Mouse (Mus musculus): ENCODE measurements around the gene Mrpl55. TPM values are rescaled to one million over a fixed set of nuclear protein-coding genes. Genes with fewer than 3 reads are reported as not detected.

Mrpl55 gene
- polyA plus RNA-seq, 1 experiment from 2014 or later = 100 TPM

DNA sequence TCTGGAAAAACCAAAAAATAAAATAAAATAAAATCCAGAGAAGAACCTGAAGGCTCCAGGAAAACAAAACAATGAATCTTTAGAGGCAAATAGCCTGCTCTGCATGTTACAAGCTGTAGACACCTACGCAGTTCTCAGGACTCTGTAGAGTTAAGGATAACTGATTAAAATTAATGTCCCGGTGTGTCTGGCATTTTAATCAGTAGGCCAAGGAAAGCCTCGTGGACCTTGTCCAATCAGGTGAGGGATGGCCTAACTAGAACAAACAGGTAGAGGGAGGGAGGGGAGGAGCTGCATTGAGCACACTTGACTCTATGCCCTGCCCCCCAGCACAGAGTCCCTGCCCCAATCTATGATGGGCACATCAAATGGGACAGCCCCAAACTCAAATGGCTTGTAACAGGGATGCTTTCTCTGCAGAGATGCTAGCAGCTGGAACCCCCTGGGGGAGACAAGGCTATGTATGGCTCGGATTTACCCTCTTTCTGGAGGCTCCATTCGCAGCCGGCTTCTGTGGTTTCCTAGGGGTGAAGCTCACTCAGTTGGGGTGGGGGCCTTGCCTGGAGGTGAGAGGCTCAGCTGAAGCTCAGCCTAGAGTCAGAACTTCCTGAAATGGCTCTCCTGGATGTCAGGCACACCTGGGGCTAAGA lies 28.0 kb upstream of the Mrpl55 start:
- ATAC-seq (ENCODE audit: insufficient read depth) = no peak
- Histone ChIP-seq H3K4me3 (ENCODE audit: low read depth, low read length) (no peak overlapping the region), H3K27ac (ENCODE audit: low read depth) (no peak overlapping the region), H3K27me3 (ENCODE audit: insufficient read depth, low read length) (peaks cover 49% of the 10 kb centered on the region), H3K36me3 (ENCODE audit: insufficient read depth) (no peaks in the 10 kb centered on the region), H3K4me2 (no peak overlapping the region), H3K4me1 (ENCODE audit: insufficient read depth) (no peaks in the 10 kb centered on the region), H3K9ac (no peak overlapping the region), H3K9me3 (ENCODE audit: low read depth, low read length) (no peaks in the 10 kb centered on the region)
- WGBS = 53% methylated on average over 6 of the region's 6 CpGs
- DNase-seq = no peak
- TF ChIP-seq CTCF (IDR thresholded peaks at IDR 0.05; ENCODE audit: low read depth) = no peak

DNA sequence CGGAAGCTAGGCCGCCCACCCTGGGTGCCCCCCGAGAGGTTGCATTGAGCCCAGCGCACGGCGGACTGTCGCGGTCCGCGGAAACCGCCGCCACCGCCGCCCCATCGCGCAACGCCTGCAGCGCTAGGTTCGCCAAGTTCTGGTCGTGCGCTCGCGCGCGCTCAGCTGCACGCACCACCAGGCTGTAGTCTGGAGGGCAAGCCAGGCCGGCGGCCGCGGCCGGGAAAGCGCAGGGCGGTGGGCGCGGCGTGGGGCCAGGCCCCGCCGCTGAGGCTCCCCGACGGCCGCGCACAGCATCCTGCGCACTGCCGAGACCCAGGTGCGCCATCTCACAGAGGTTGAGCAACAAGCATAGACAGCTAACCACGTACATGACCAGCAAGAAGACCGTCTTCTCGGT lies 25.8 kb upstream of the Mrpl55 start:
- H3K9ac ChIP-seq = no peak overlapping the region
- WGBS = 3% methylated on average over 48 of the region's 48 CpGs
- ATAC-seq (ENCODE audit: insufficient read depth) = no peak
- TF ChIP-seq CTCF (IDR thresholded peaks at IDR 0.05; ENCODE audit: low read depth) = no peak
- H3K9me3 ChIP-seq (ENCODE audit: low read depth, low read length) = no peaks in the 10 kb centered on the region
- H3K4me1 ChIP-seq (ENCODE audit: insufficient read depth) = no peaks in the 10 kb centered on the region
- H3K4me3 ChIP-seq (ENCODE audit: low read depth, low read length) = peak overlapping the region; percentile 25
- peaks cover 49% of the 10 kb centered on the region for H3K27me3 ChIP-seq (ENCODE audit: insufficient read depth, low read length)
- no peaks in the 10 kb centered on the region for H3K36me3 ChIP-seq (ENCODE audit: insufficient read depth)
- peak; percentile 34 for DNase-seq
- H3K27ac ChIP-seq (ENCODE audit: low read depth) = no peak overlapping the region
- peak overlapping the region; percentile 43; the same call in 1 of the 2 replicates for H3K4me2 ChIP-seq

DNA sequence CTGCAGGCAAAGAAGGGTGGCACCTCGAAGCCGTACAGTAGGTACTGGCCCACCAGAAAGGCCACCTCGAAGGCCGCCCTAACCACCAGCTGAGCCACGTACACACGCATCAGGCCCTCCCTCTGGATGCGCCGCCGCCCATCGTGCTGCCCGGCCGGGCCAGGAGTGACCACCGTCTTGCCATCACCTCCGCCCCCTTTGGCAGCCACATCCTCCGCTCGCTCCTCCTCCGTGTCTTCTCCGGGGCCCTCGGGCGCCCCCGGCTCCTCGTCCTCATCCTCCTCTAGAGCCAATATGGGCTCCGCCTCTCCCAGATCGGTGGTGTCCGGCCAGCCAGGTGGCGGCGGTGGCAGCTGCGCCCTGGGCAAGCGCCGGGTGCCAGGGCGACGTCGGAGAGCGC lies 25.4 kb upstream of the Mrpl55 start:
- no peak for TF ChIP-seq CTCF (IDR thresholded peaks at IDR 0.05; ENCODE audit: low read depth)
- Histone ChIP-seq H3K27ac (ENCODE audit: low read depth) (no peak overlapping the region), H3K36me3 (ENCODE audit: insufficient read depth) (no peaks in the 10 kb centered on the region), H3K4me3 (ENCODE audit: low read depth, low read length) (peak overlapping the region; percentile 25), H3K9ac (no peak overlapping the region), H3K4me1 (ENCODE audit: insufficient read depth) (no peaks in the 10 kb centered on the region), H3K27me3 (ENCODE audit: insufficient read depth, low read length) (peaks cover 49% of the 10 kb centered on the region), H3K4me2 (peak overlapping the region; percentile 43; the same call in 1 of the 2 replicates), H3K9me3 (ENCODE audit: low read depth, low read length) (no peaks in the 10 kb centered on the region)
- WGBS = 7% methylated on average over 34 of the region's 34 CpGs
- ATAC-seq (ENCODE audit: insufficient read depth) (peak; percentile 43; the same call in 1 of the 2 replicates), DNase-seq (no peak)

DNA sequence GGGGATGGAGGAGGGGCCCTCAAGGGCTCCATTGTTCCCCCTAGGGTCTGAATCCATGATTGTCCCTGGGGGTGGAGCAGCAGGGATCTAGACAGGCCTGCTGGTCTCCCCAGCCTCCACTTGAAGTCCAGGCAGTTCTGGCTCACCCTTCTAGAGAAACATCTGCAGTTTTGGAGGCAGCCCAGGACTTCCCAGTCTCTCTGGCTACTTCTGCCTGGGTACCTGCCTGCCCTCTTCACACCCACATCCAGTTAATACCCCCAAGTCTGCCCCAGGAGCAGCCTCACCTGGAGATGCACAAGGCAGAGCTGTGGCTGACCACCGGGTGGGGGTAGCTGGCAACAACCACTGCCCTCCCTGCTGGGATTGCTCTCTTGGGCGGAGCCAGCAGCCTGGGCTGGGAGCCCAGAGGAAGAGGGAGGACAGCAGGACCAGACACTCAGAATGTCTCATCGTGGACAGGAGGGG lies 19.4 kb upstream of the Mrpl55 start, which contains the start of gene Gjc2:
Gene Gjc2, minus strand, starts transcription at position 350 of the 468 bp plus-strand sequence.
- TF ChIP-seq CTCF (IDR thresholded peaks at IDR 0.05; ENCODE audit: low read depth) = peak; percentile 3; the same call in 1 of the 2 replicates
- H3K27ac ChIP-seq (ENCODE audit: low read depth) = no peak within 1 kb of the TSS; the same call in 1 of the 2 replicates
- peaks cover 34% of the 10 kb centered on the region for H3K36me3 ChIP-seq (ENCODE audit: insufficient read depth)
- WGBS = 28% methylated on average over 3 of the region's 3 CpGs
- DNase-seq (peak; percentile 62), ATAC-seq (ENCODE audit: insufficient read depth) (peak; percentile 26; the same call in 1 of the 2 replicates)
- no peak within 1 kb of the TSS for H3K4me3 ChIP-seq (ENCODE audit: low read depth, low read length)
- H3K9me3 ChIP-seq (ENCODE audit: low read depth, low read length) = no peaks in the 10 kb centered on the region
- H3K9ac ChIP-seq = no peak within 1 kb of the TSS
- peaks cover 11% of the 10 kb centered on the region for H3K27me3 ChIP-seq (ENCODE audit: insufficient read depth, low read length)
- H3K4me1 ChIP-seq (ENCODE audit: insufficient read depth) = no peaks in the 10 kb centered on the region
- H3K4me2 ChIP-seq = no peak within 1 kb of the TSS

DNA sequence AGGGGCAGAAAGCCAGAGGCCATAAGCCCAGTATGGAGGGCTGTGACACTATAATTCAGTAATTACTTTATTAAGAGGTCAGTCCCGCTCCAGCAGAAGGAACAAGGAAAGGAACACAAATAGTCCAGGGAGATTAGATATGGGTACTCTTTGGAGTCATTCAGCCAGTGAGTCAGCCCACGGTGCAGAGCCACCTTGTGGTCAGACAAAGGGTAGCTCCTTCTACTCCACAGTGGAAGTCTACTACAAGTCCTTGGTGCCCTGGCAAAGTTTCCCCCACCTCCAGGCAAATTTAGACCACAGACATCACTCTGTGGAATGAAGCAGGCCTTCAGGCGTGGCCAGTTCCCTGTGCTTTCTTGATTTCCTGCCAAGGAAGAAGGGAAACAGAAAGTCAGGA lies 18.5 kb upstream of the Mrpl55 start:
- 33% methylated on average over 3 of the region's 3 CpGs for WGBS

DNA sequence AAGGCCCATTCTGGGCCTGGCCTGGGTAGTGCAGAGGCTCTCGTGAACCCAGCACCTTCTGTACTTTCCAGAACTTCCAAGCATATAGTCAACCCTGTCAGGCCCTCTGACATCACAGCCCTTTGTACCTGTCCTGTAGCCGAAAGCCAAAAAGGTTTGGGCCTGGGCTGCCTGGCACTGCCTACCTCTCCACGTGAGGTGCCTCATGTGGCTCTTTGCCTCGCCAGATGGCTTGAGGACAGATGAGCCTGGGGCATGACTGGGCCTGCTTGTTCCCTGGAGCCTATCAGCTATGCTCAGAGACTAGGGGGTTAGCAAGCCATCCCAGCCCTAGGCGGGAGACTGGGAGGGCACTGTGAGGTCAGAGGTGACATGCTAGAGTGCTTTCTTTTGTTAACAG lies 16.8 kb upstream of the Mrpl55 start:
- ATAC-seq (ENCODE audit: insufficient read depth) = no peak
- 81% methylated on average over 5 of the region's 5 CpGs for WGBS
- no peak overlapping the region for H3K4me3 ChIP-seq (ENCODE audit: low read depth, low read length)
- peaks cover 34% of the 10 kb centered on the region for H3K36me3 ChIP-seq (ENCODE audit: insufficient read depth)
- no peak overlapping the region for H3K27ac ChIP-seq (ENCODE audit: low read depth)
- H3K27me3 ChIP-seq (ENCODE audit: insufficient read depth, low read length) = no peaks in the 10 kb centered on the region
- TF ChIP-seq CTCF (IDR thresholded peaks at IDR 0.05; ENCODE audit: low read depth) = no peak
- no peaks in the 10 kb centered on the region for H3K4me1 ChIP-seq (ENCODE audit: insufficient read depth)
- H3K9me3 ChIP-seq (ENCODE audit: low read depth, low read length) = no peaks in the 10 kb centered on the region
- H3K4me2 ChIP-seq = no peak overlapping the region
- H3K9ac ChIP-seq = no peak overlapping the region
- DNase-seq = no peak

More for the DNA sequence above, 18.5 kb upstream of the Mrpl55 start:
- peaks cover 1% of the 10 kb centered on the region; the same call in 1 of the 2 replicates for H3K27me3 ChIP-seq (ENCODE audit: insufficient read depth, low read length)
- peaks cover 34% of the 10 kb centered on the region for H3K36me3 ChIP-seq (ENCODE audit: insufficient read depth)
- peak; percentile 38; the same call in 1 of the 2 replicates for ATAC-seq (ENCODE audit: insufficient read depth)
- H3K4me2 ChIP-seq = no peak overlapping the region
- no peak overlapping the region for H3K27ac ChIP-seq (ENCODE audit: low read depth)
- peak; percentile 81 for TF ChIP-seq CTCF (IDR thresholded peaks at IDR 0.05; ENCODE audit: low read depth)
- H3K9ac ChIP-seq = no peak overlapping the region
- no peak overlapping the region for H3K4me3 ChIP-seq (ENCODE audit: low read depth, low read length)
- peak; percentile 81 for DNase-seq
- H3K9me3 ChIP-seq (ENCODE audit: low read depth, low read length) = no peaks in the 10 kb centered on the region
- no peaks in the 10 kb centered on the region for H3K4me1 ChIP-seq (ENCODE audit: insufficient read depth)

DNA sequence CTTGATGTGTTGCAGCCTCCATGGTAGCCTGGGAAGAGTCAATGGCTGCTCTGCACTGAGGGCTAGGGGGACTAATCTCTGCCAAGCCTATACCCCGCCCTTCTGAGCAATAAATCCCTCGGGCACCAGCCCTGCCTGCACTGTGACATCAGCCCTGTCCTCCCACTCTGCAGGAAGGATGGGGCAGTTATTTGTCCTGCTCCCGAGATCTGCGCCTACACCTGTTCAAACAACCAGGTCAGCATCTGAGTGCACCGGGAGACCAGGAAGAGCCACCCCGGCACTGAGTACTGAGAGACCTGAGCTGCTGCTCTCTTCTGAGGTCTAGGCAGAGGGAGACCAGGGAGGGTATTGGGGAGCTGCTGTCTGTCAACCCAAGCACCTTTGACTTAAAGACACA lies 14.6 kb upstream of the Mrpl55 start:
- DNase-seq (no peak), ATAC-seq (ENCODE audit: insufficient read depth) (no peak)
- H3K9ac ChIP-seq = no peak overlapping the region
- peaks cover 6% of the 10 kb centered on the region; the same call in 1 of the 2 replicates for H3K4me1 ChIP-seq (ENCODE audit: insufficient read depth)
- no peaks in the 10 kb centered on the region for H3K9me3 ChIP-seq (ENCODE audit: low read depth, low read length)
- 62% methylated on average over 6 of the region's 6 CpGs for WGBS
- no peak overlapping the region for H3K27ac ChIP-seq (ENCODE audit: low read depth)
- no peaks in the 10 kb centered on the region for H3K27me3 ChIP-seq (ENCODE audit: insufficient read depth, low read length)
- TF ChIP-seq CTCF (IDR thresholded peaks at IDR 0.05; ENCODE audit: low read depth) = no peak
- H3K36me3 ChIP-seq (ENCODE audit: insufficient read depth) = peaks cover 29% of the 10 kb centered on the region
- no peak overlapping the region for H3K4me3 ChIP-seq (ENCODE audit: low read depth, low read length)
- H3K4me2 ChIP-seq = no peak overlapping the region

Data from lung, embryonic 14.5 days (tissue).